Mouse (Mus musculus) megakaryocyte-erythroid progenitor cell, adult 5-6 weeks (primary cell): ENCODE results near the gene Cyb561. TPM values are rescaled to one million over a fixed set of nuclear protein-coding genes. Genes with fewer than 3 reads are reported as not detected.

Source experiments
- total RNA-seq, 2 experiments: library from RNA; stranded (forward) in 1 of 2; stranded (reverse) in 1 of 2; fragments of 200-1000, 215-1000 nt in 1 of 2; fragments of >200 nt in 1 of 2; fragmentation: Nextera tagmentation in 1 of 2; gene quantifications; 2 replicates each; pipeline ENCODE4 v1.2.3; 2014 to 2017

Gene Cyb561
- total RNA-seq, 2 experiments from 2014 or later = 2.5 to 3.3 TPM

Other genes starting within 250 kb of the Cyb561 start
- gene Ace, start 14.6 kb upstream of the Cyb561 start, total RNA-seq (2014; fragmentation: Nextera tagmentation) = not detected in 2 replicates
- 0.38 TPM in 1 of 2 replicates, not detected in the other for gene Ace, start 14.6 kb upstream of the Cyb561 start, total RNA-seq (2017)
- gene Ace3, start 41.3 kb upstream of the Cyb561 start, total RNA-seq (2014; fragmentation: Nextera tagmentation) = not detected in 2 replicates
- gene Ace3, start 41.3 kb upstream of the Cyb561 start, total RNA-seq (2017) = not detected in 2 replicates
- not detected in 2 replicates for gene Kcnh6, start 54.8 kb upstream of the Cyb561 start, total RNA-seq (2014; fragmentation: Nextera tagmentation)
- gene Kcnh6, start 54.8 kb upstream of the Cyb561 start, total RNA-seq (2017) = not detected in 2 replicates
- 53.4 and 63.3 TPM in 2 replicates for gene Dcaf7, start 83.5 kb upstream of the Cyb561 start, total RNA-seq (2014; fragmentation: Nextera tagmentation)
- gene Dcaf7, start 83.5 kb upstream of the Cyb561 start, total RNA-seq (2017) = 44.3 and 46.4 TPM in 2 replicates
- 8.3 and 9.0 TPM in 2 replicates for gene Taco1, start 112.7 kb upstream of the Cyb561 start, total RNA-seq (2014; fragmentation: Nextera tagmentation)
- 15.2 and 29.7 TPM in 2 replicates for gene Taco1, start 112.7 kb upstream of the Cyb561 start, total RNA-seq (2017)
- 10.3 and 19.9 TPM in 2 replicates for gene Map3k3, start 131.3 kb upstream of the Cyb561 start, total RNA-seq (2014; fragmentation: Nextera tagmentation)
- 5.9 and 9.0 TPM in 2 replicates for gene Map3k3, start 131.3 kb upstream of the Cyb561 start, total RNA-seq (2017)
- gene Gm10840, start 207.5 kb upstream of the Cyb561 start, total RNA-seq (2014; fragmentation: Nextera tagmentation) = not detected in 2 replicates
- not detected in 2 replicates for gene Gm10840, start 207.5 kb upstream of the Cyb561 start, total RNA-seq (2017)
- gene Limd2, start 207.5 kb upstream of the Cyb561 start, total RNA-seq (2014; fragmentation: Nextera tagmentation) = 12.0 and 18.5 TPM in 2 replicates
- gene Limd2, start 207.5 kb upstream of the Cyb561 start, total RNA-seq (2017) = 4.4 and 5.9 TPM in 2 replicates
- 20.3 and 29.6 TPM in 2 replicates for gene Strada, start 248.8 kb upstream of the Cyb561 start, total RNA-seq (2014; fragmentation: Nextera tagmentation)
- 9.8 and 15.5 TPM in 2 replicates for gene Strada, start 248.8 kb upstream of the Cyb561 start, total RNA-seq (2017)